Mouse (Mus musculus): Measurements from ENCODE around the gene Inhbb.

- TF ChIP-seq CTCF (IDR thresholded peaks at IDR 0.05; ENCODE audit: insufficient read depth, low read length) (no peak), POLR2A (IDR thresholded peaks at IDR 0.05; ENCODE audit: borderline replicate concordance, extremely low read depth, low read depth, low read length) (no peak)
These were observed 31.4 kb downstream of the Inhbb start for GRCm38 (mm10) chr1:119390676-119391075.

Measured in lung, adult 2 months (tissue).